Mouse (Mus musculus) macrophage (primary cell): ENCODE measurements around the gene Arntl. TPM values are rescaled to one million over a fixed set of nuclear protein-coding genes. Genes with fewer than 3 reads are reported as not detected.

Experiments used
- H3K27ac ChIP-seq: fragments of 350-480 bp; formaldehyde crosslinking; 2 replicates; pipeline ENCODE4 v1.9.0; 2021
- H3K36me3 ChIP-seq: fragments of 350-480 bp; formaldehyde crosslinking; 2 replicates; pipeline ENCODE4 v1.9.0; 2021; ENCODE audit errors: inconsistent target
- H3K4me3 ChIP-seq: fragments of 350-480 bp; formaldehyde crosslinking; 2 replicates; pipeline ENCODE4 v1.9.0; 2021; ENCODE audit errors: inconsistent target
- H3K79me2 ChIP-seq: fragments of 350-480 bp; formaldehyde crosslinking; 2 replicates; pipeline ENCODE4 v1.9.0; 2021; ENCODE audit errors: inconsistent target
- WGBS: methylation state at CpG from one replicate; pipeline ENCODE4 v1.1.7; 2026; ENCODE audit warnings: inconsistent platforms; ENCODE audit not compliant: missing documents; 5-methylcytosine and 5-hydroxymethylcytosine counted together
- polyA plus RNA-seq: library from polyadenylated mRNA; stranded (reverse); fragments of 250-400 nt; gene quantifications from 3 replicates; pipeline ENCODE4 v1.2.4, GENCODE M21; 2018; ENCODE audit warnings: inconsistent platforms

The Arntl gene
- polyA plus RNA-seq, 1 experiment from 2014 or later = 6.6 TPM

- no peaks in the 10 kb centered on the region for H3K79me2 ChIP-seq
- H3K36me3 ChIP-seq = no peaks in the 10 kb centered on the region
- peak overlapping the region; percentile 80 for H3K27ac ChIP-seq
- no peak overlapping the region for H3K4me3 ChIP-seq
- WGBS = 21% methylated on average over 8 of the region's 8 CpGs
Observed at GRCm38 (mm10) chr7:113192714-113193365, 14.4 kb upstream of the Arntl start.

- Histone ChIP-seq H3K79me2 (no peaks in the 10 kb centered on the region), H3K36me3 (no peaks in the 10 kb centered on the region), H3K4me3 (no peak overlapping the region), H3K27ac (peak overlapping the region; percentile 80)
Observed at GRCm38 (mm10) chr7:113193872-113194271, 13.4 kb upstream of the Arntl start.

DNA sequence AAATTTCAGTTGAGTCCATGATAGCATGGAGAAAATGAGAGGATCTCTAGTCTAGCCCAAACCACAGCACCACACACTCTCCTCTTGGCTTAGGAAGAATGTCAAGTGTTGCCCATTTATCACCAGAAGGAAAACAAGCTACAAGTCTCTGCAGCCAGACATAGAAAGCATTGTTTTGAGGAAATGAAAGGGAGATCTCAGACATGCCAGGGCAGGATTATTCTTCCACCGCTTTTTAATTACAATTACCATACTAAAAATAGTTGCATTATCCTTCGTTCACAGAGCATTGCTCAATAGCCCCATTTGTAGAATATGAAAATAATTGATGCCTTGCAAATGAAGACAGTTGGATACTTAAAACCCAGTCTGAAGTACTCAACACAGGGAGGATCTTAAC is 12.0 kb upstream of the Arntl start:
- Histone ChIP-seq H3K27ac (peak overlapping the region; percentile 21), H3K79me2 (no peaks in the 10 kb centered on the region), H3K36me3 (no peaks in the 10 kb centered on the region), H3K4me3 (no peak overlapping the region)
- 18% methylated on average over 2 of the region's 2 CpGs for WGBS

- H3K36me3 ChIP-seq = no peaks in the 10 kb centered on the region
- 96% methylated on average over 3 of the region's 3 CpGs for WGBS
- H3K27ac ChIP-seq = peak overlapping the region; percentile 80
- H3K79me2 ChIP-seq = no peaks in the 10 kb centered on the region
- H3K4me3 ChIP-seq = no peak overlapping the region
Observed at GRCm38 (mm10) chr7:113196171-113196570, 11.1 kb upstream of the Arntl start.

GRCm38 (mm10) chr7:113197161-113197775 is 10.0 kb upstream of the Arntl start:
- H3K27ac ChIP-seq = peak overlapping the region; percentile 80

DNA sequence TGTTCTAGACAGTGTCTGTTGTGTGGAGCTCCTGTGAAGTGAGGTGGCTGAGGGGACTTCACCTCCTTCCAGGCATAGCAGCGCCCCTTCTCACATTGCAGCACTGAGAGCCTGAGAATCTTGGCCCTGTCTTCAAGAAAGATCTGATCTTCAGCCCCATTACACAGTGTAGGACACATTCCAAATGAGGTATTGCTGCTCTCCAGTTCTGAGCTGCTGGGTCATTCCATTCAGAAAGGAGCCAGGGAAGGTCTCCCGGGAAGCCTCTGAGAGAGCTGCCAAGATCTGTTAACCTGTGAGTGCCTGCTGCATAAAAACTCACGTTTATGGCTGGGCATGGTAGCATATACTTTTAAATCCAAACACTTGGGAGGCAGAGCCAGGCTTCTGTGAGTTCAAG is 5.7 kb upstream of the Arntl start:
- H3K79me2 ChIP-seq = no peaks in the 10 kb centered on the region
- no peak overlapping the region for H3K4me3 ChIP-seq
- no peaks in the 10 kb centered on the region for H3K36me3 ChIP-seq
- no peak overlapping the region for H3K27ac ChIP-seq
- WGBS = 89% methylated on average over 3 of the region's 3 CpGs

More at GRCm38 (mm10) chr7:113197161-113197775, 10.0 kb upstream of the Arntl start:
- Histone ChIP-seq H3K79me2 (no peaks in the 10 kb centered on the region), H3K4me3 (peak overlapping the region; percentile 12; the same call in 1 of the 2 replicates), H3K36me3 (no peaks in the 10 kb centered on the region)
- WGBS = 1% methylated on average over 10 of the region's 10 CpGs

DNA sequence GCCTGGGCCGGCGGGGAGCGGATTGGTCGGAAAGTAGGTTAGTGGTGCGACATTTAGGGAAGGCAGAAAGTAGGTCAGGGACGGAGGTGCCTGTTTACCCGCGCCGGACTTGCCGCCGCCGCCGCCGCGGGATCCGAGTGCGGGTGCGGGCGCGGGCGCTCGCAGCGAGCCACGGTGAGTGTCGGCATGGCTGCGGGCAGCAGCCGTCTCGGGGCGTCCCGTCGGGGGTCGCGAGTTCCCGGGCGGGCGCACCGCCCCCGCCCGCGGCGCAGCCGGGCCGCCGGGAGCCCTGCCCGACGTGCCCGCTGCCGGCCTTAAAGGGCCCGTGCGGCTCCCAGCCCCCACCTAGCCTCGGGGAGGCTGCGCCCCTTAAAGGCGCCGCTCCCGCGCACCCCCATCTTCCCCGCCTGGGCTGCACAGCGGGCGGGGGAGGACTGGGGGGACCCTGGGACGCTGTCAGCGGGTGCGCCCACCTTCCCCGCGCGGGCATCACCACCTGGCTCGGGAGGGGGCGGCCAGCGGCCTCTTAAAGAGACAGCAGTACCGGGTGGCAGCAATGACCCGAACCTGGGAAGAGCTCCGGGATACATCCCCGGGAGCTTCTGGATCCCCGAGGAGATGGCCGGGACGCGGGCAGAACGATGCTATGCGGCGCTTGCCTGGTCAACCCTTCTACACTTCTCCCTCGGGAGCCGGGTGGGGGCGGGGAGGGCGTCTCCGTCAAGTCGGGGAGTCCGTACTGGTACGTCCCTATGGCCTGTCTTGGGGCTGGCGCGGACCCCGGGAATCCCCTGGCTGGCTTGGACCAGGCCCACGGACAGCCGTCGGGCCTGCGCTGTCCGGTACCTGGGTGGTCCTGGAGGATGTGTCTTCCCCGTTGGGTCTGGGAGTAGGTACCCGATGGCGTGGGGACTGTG is 464 bp downstream of the Arntl start:
- peaks cover 44% of the 10 kb centered on the region; the same call in 1 of the 2 replicates for H3K79me2 ChIP-seq
- H3K4me3 ChIP-seq = peak overlapping the region; percentile 48
- no peaks in the 10 kb centered on the region for H3K36me3 ChIP-seq
- WGBS = 1% methylated on average over 92 of the region's 98 CpGs
- H3K27ac ChIP-seq = no peak overlapping the region

DNA sequence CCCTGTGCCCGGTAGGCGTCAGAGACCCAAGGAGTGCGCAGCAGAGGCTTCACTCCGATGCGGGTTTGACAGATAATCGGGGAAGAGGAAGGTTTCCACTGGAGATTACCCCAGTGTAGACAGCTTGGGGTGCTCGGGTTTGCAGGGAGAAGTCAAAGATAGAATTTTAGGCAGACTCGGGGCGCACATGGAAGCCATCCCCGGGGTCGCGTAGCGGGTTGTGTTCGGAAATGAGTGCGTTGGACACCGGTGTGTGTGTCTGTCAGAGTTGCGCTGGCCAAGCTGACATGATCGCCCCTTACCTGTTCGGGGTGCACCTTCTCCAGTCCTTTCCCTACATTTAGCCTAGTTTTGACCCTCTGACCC is 1.1 kb downstream of the Arntl start:
- Histone ChIP-seq H3K4me3 (peak overlapping the region; percentile 48), H3K36me3 (no peaks in the 10 kb centered on the region), H3K27ac (no peak overlapping the region), H3K79me2 (peaks cover 49% of the 10 kb centered on the region; the same call in 1 of the 2 replicates)
- 10% methylated on average over 19 of the region's 19 CpGs for WGBS

DNA sequence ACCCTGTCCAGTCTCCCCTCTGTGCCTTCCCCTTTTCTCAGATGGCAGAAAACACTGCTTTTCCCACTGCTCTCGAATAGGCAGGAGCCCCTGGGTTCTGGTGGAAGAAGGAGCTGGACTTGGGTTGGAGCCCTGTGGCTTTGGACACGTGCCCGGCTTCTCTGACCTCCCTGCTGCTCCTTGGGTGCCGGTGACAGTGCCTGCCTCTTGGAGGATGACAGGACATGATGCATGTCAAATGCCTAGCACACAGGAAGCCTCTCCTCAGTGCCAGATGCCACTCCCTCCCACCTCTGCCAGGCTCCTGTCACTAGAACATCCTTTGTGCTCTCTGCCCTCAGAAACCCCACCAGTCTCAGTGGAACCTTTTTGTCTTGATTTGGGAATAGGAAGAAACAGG is 3.2 kb downstream of the Arntl start:
- WGBS = 26% methylated on average over 4 of the region's 4 CpGs
- Histone ChIP-seq H3K27ac (no peak overlapping the region), H3K36me3 (no peaks in the 10 kb centered on the region), H3K79me2 (peaks cover 70% of the 10 kb centered on the region; the same call in 1 of the 2 replicates), H3K4me3 (no peak overlapping the region)

GRCm38 (mm10) chr7:113214245-113215169 is 7.2 kb downstream of the Arntl start:
- Histone ChIP-seq H3K4me3 (no peak overlapping the region), H3K79me2 (peaks cover 59% of the 10 kb centered on the region; the same call in 1 of the 2 replicates)
- WGBS = 87% methylated on average over 6 of the region's 6 CpGs

DNA sequence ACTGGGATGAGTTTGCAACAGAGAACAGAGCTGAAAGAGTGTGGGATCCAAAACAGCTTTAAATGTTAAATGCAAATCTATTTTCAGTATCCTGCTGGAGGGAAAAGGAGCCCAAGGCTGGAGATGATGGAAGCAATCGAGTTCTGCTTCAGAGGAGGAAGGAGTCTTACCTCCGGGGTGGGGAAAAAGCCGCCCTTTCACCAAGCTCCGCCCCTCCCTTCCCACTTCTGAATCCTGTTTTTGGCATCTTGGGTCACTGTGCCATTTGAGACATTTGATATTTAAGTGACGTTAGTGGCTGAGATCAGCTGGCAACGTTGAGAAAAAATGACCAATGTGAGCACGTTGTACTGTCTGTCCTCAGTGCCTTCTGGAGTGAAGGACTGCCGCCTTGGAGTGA is 8.9 kb downstream of the Arntl start:
- 50% methylated on average over 8 of the region's 8 CpGs for WGBS
- no peak overlapping the region for H3K4me3 ChIP-seq
- peaks cover 44% of the 10 kb centered on the region; the same call in 1 of the 2 replicates for H3K79me2 ChIP-seq
- no peak overlapping the region for H3K27ac ChIP-seq
- no peaks in the 10 kb centered on the region for H3K36me3 ChIP-seq

More at GRCm38 (mm10) chr7:113214245-113215169, 7.2 kb downstream of the Arntl start:
- Histone ChIP-seq H3K27ac (no peak overlapping the region), H3K36me3 (no peaks in the 10 kb centered on the region)

GRCm38 (mm10) chr7:113219416-113219815 is 12.2 kb downstream of the Arntl start:
- no peak overlapping the region for H3K4me3 ChIP-seq
- 92% methylated on average over 13 of the region's 13 CpGs for WGBS

DNA sequence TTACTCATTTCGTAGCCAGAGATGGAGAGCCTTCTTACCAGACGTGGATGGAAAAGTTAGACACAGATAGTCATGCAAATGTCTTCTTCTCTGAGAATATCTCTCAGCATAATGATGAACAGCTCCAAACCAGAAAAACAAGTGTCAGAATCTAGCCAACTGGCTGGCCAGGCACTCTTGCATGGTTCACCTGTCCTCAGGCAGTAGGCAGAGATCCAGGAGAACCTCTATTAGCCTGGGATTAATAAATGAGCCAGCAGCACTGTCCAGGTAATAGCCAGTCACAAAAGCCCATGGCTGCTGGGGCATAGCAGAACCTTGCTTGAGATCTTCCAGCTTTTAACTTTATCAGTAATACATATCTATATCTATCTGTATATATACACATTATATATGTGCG is 12.6 kb downstream of the Arntl start:
- Histone ChIP-seq H3K36me3 (no peaks in the 10 kb centered on the region), H3K79me2 (peaks cover 12% of the 10 kb centered on the region; the same call in 1 of the 2 replicates), H3K27ac (no peak overlapping the region), H3K4me3 (no peak overlapping the region)
- 100% methylated on average over 2 of the region's 3 CpGs for WGBS

More at GRCm38 (mm10) chr7:113219416-113219815, 12.2 kb downstream of the Arntl start:
- Histone ChIP-seq H3K27ac (no peak overlapping the region), H3K79me2 (peaks cover 16% of the 10 kb centered on the region; the same call in 1 of the 2 replicates), H3K36me3 (no peaks in the 10 kb centered on the region)
